Mouse (Mus musculus) megakaryocyte progenitor cell, adult 5-6 weeks (primary cell): Measurements from ENCODE around the gene Tmem120a. TPM values are rescaled to one million over a fixed set of nuclear protein-coding genes. Genes with fewer than 3 reads are reported as not detected.
A peak's percentile ranks its signal among the peaks of the same experiment; 100 is the strongest.

ENCODE experiments used
- ATAC-seq: replicated peaks from 2 replicates; pipeline ENCODE4 v1.8.0; 2016; ENCODE audit warnings: mild to moderate bottlenecking, moderate TSS enrichment, inconsistent platforms; ENCODE audit not compliant: poor library complexity
- total RNA-seq, 2 experiments: library from RNA; stranded (forward) in 1 of 2; stranded (reverse) in 1 of 2; fragments of 157-497, 149-512 nt in 1 of 2; fragments of 200-1000 nt in 1 of 2; gene quantifications; 2 replicates each; pipeline versions ENCODE4 v1.2.3 to v1.2.4; 2015 to 2017

Gene Tmem120a
- total RNA-seq (2015) (8.5 and 11.6 TPM in 2 replicates), total RNA-seq (2017) (8.2 and 19.1 TPM in 2 replicates)

DNA sequence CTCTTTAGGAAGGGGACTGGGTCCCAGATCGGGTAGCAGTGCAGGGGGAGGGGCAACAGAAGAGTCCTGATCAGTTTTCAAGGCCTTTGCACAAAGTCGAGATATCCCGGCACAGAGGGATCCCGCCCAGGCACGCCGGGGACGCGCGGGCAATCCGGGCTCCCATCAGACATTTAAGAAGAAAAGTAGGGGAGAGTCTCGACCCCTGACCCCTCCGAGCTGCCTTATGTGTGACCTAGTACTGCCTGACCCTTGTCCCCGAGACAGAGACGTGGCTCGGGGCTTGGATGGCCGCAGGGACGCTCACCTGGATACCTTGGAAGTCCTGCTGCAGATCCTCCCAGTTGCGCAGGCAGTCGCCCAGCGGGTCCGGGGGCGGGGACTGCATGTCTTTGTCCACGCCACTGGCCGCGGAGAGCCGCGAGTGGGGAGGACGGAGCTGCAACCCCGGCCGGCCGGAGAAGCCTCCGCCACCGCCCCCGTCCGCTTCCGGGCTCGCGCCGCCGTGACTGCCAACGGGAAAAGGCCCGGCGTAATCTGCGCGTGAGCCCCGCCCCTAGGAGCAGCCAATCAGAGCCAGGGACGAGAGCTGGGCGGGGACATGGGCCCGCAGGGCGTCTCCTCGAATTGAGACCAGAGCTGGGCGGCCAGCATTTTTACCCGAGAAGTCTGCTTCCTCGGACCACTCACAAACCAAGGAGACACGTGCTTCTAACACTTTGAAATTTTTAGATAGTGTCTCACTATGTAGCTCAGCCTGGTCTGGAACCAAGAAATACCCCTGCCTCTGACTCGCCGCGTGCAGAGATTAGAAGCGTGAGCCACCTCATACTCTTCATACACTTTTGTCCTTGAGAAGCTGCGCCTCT lies at the start of gene Tmem120a:
Gene Tmem120a, minus strand, starts transcription at position 708 of the 869 bp plus-strand sequence.
- ATAC-seq, result peak; percentile 99

DNA sequence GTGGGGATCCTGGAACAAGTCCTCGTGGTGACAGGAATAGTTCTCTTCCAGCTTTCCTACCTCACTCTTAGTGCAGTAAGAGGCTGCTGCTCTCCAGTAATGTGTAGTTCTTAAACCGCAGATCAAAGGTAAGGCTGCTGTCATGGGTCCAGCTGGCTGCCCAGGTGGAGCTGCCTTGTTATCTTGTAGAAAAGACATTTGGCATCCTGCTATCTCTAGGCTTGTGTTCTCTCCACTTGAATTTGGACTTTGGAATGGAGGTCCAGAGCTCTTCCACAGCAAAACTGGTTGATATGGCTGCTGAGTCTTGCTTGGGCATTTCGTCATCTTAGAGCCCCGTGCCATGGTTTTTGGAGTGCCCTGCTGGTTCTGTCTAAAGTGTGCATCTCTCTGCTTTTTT lies 38.7 kb upstream of the Tmem120a start:
- no peak for ATAC-seq

DNA sequence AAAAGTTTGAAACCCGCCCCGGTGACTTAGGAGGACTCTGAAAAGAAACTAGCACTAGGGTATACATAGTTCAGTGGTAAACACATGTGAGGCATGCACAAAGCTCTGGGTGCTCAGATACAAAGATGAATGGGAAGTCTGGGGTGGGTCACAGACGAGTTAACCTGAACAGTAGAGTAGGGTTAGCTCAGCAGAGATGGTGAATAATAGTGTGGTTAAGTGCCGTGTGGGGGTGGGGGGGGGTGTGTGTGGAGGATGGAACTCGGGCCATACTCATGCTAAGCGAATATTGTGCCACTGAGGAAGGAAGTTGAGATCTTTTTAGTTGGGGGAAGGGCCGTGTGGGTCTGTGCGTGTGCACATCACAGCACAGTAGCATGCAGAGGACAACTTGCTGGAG lies 36.1 kb upstream of the Tmem120a start:
- 0 out of 2 replicates have a peak, but pooled peaks have one; percentile 5 for ATAC-seq

DNA sequence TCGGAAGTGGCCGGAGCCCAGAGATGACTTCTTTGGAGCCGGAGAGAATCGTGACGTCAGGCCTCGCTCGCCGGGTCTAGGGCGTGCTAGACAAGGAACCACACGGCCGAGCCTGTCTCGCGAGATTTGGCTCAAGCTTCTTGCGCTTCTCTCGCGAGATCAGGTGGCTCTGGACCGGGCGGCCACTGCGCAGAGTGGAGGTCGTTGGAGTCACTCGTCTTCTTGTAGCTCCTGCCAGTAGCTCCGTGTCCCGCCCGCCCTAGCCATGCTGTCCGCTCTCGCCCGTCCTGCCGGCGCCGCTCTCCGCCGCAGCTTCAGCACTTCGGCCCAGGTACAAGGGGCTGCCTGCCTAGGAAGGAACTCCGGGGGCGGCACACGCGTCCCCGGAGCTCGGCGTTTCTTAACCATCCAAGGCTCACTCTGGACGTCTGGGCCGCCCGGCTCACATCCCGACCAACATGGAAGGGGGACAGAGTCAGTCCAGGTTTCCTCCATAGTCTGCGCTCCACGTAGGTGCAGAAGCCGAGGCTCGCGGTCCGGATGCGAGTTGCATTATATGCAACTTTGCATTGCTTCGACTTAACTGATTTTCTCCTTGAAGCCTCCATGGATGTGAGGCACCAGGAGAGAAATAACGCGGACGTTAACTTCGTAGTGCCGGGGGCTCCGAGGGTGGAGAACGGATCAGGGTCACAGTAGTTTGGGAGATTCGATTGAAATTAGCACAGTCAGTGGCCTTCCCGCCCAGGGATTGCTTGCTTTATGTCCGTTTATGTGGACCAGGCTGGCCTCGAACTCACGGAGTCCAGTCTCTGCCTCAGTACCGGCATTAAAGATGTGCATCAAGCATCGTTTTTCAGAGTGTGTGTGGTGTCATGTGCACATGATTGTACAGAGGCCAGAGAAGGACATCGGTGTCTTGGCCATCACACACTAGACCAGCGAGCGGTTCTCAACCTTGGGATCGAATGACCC lies 34.5 kb upstream of the Tmem120a start, which contains the start of gene Mdh2:
Gene Mdh2, plus strand, starts transcription at position 10 of the 975 bp plus-strand sequence.
- peak; percentile 89 for ATAC-seq

DNA sequence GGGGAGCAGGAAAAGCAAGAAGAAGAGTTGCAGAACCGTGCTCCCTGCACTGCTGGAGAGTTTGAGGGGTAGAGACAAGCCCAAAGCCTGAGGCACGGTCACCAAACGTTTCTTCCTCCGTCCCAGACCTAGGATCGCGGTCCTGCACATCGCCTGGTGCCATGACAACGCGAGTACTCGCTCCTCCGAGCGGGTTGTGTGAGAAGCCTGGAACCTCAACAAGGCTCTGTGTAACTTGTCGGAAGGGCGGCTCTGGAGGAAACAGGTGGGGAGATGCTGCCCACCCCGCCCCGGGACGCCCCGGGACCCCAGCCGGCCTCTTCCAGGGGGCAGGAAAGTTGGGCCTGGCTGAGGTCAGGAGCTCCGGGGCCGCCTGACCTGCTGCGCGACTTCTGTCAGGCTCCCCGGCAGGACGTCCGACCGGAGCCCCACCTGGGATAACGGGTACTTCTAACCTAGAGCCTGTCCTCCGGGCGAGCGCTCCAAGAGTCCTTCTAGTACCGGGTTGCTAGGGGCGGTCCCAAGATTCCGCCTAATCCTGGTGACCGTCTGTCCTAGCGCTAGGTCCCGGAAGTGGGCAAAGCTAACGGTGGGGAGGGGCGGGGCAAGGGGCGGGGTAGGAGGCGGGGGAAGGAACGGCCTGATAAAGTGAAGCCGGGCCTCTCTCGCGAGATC lies 33.7 kb upstream of the Tmem120a start, which contains the start of gene Styxl1:
Gene Styxl1, minus strand, starts transcription at position 590 of the 675 bp plus-strand sequence.
- no peak for ATAC-seq

DNA sequence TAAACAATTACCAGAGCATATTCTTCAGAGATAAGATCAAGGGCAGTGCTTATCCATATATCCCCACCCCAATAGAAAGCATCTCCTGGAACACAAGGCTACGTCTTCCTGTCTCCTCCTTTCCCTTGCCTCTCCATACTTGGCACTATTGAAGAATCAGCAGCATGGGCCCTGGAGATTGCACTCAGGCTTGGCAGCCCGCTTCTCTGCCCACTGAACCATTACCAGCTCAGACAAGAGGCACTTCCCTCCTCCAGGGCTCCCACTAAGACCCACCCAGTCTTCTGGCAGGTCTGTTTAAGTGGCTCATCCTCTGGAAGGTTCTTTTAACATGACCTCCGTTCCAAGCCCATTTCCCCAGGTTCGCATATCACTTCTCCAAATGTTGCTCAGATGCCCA lies 32.3 kb upstream of the Tmem120a start:
- no peak for ATAC-seq

GRCm38 (mm10) chr5:135772519-135772918 lies 28.3 kb upstream of the Tmem120a start:
- ATAC-seq, result peak; percentile 75

GRCm38 (mm10) chr5:135764971-135765370 lies 20.7 kb upstream of the Tmem120a start:
- ATAC-seq, result no peak

DNA sequence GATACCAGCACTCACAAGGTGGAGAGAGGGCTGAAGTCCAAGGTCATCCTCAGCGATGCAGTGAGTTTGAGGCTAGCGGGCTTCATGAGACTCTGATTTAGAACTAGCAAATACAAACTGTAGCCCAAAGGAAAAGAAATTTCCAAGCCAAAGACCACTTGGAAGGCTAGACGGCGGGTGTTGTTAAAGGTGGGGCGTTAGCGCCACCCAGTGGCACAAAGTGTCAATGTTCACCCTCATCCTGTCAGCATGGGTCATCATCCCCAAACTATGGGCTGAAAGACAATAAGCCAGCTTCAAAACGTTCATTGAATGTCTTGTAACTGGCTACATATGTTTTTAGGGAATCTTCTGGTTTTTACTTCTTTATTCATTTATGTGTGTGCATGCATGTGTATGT lies 19.3 kb upstream of the Tmem120a start:
- ATAC-seq, result peak; percentile 95

DNA sequence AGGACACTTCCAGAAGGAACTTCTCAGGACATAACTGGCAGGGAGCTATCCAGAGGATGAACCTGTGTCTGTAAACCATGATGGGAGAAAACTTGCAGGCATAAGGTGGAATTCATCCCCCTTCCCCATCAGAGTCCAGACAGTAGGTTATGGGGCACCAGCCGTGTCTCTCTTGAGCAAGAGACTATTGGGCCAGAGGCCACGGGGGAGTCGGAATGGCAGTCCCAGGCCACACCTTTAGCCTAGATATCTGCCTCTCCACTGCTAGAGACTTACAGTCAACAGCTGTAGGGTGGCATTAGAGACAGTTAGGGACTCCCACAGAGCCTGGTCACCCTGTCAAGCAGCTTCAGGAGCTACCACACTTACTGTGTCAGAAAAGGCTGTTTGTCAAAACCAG lies 17.6 kb upstream of the Tmem120a start:
- ATAC-seq, result no peak

- no peak for ATAC-seq
These were observed 7.3 kb upstream of the Tmem120a start for GRCm38 (mm10) chr5:135751595-135751994.

DNA sequence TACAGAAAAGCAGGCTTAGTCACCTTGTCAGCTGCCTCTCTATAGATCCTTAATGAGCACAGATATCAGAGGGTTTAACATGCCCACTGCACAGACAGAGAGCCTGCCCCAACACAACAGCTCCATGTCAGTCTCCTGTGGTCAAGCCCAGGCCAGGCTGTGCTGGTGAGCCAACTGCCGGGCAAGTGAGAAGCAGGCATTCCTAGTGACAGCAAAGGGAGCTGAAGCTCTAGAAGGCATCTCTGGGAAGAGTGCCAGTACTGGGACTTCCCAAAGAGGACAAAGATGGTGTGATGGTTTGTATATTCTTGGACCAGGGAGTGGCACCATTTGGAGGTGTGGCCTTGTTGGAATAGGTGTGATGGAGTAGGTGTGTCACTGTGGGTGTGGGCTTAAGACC lies 6.8 kb upstream of the Tmem120a start:
- no peak for ATAC-seq

DNA sequence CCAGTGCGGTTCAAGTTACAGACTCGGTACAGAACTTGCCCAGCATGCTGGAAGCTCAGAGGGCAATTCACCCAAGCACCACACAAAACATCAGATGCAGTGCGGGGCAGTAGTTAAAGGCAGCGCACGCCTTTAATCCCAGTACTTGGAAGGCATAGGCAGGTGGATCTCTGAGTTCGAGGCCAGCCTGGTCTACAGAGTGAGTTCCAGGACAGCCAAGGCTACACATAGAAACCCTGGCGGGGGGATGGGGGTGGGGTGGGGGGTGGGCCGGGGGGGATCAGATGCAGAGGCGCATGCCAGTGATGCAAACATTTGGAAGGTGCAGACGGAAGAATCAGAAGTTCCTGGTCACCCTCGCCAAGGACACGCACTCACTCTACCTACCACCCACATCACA lies 494 bp upstream of the Tmem120a start:
- ATAC-seq, result peak; percentile 10

GRCm38 (mm10) chr5:135742941-135743740 lies 1.1 kb downstream of the Tmem120a start:
- ATAC-seq, result 0 out of 2 replicates have a peak, but pooled peaks have one; percentile 3

DNA sequence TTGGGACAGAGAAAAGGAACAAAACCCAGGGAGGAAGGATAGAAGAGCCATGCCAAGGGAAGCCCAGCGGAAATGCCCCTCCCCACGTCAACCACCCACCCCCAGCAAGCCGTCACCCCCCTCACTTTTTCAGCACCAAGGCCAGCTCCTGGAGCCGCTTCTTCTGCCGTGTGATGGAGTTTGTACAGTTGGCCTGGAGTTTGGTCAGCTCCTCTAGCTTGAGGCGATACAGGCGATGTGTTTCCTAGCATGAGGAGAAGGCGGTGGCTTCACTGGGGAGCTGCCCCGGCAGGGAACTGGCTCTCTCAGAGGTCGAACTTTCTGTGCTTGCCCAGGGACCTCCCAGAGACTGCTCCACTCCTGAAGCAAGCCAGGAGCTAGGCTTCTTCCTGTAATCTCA lies 2.1 kb downstream of the Tmem120a start:
- no peak for ATAC-seq

GRCm38 (mm10) chr5:135738266-135738665 lies 6.0 kb downstream of the Tmem120a start:
- ATAC-seq, result no peak

GRCm38 (mm10) chr5:135737154-135737553 lies 7.1 kb downstream of the Tmem120a start:
- ATAC-seq, result peak; percentile 51; the same call in 1 of the 2 replicates

DNA sequence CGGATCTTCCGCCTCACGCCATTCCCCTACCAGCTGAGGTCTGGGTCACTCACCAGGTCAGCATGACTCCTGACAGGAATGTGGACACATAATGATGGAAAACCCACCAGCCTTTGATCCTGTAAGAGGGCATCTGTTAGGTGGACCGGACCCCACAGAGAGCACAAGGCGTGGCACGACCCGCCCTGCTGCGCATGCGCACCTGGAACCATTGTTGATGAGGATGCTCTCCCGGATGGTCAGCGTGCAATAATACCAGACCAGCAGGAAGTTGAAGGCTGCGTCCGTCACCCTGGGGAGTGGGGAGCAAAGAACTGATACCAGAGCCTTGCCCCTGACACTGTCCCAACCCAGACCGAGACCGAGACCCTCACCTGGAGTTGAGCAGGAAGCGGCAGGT lies 7.7 kb downstream of the Tmem120a start:
- no peak for ATAC-seq

DNA sequence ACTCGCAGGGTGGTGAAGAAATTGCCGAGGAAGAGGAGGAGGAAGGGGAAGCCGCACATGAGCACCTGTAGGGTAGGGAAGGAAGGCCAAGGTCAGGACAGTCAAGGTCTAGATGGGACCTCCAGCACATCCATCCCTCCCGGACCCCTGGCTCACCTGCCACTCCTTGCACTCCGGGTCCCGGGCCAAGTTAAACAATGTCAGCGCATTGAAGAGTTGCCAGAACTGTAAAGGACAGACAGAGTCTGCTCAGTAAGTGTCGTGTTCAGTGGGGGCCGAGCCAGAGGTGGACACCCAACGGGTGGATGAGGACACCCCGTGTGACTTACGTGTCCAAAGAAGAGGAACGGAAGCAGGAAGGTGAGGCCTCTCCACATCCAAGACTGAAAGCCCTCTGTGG lies 8.5 kb downstream of the Tmem120a start:
- ATAC-seq, result no peak
